Mouse (Mus musculus): Measurements from ENCODE around the gene Ddx46.
"Not testable (repeated sequence)": the region's sequence is repeated elsewhere in the genome, so short reads cannot be mapped to it uniquely, and the experiment has no call there.

Gene Ddx46

GRCm38 (mm10) chr13:55634639-55635127 is at the start of gene Ddx46:
TSS of gene Ddx46 (plus strand) at chr13:55635027.
- peak; percentile 73 for DNase-seq

- peak; percentile 43 for DNase-seq
Observed at GRCm38 (mm10) chr13:55591961-55592490, 42.8 kb upstream of the Ddx46 start.

DNA sequence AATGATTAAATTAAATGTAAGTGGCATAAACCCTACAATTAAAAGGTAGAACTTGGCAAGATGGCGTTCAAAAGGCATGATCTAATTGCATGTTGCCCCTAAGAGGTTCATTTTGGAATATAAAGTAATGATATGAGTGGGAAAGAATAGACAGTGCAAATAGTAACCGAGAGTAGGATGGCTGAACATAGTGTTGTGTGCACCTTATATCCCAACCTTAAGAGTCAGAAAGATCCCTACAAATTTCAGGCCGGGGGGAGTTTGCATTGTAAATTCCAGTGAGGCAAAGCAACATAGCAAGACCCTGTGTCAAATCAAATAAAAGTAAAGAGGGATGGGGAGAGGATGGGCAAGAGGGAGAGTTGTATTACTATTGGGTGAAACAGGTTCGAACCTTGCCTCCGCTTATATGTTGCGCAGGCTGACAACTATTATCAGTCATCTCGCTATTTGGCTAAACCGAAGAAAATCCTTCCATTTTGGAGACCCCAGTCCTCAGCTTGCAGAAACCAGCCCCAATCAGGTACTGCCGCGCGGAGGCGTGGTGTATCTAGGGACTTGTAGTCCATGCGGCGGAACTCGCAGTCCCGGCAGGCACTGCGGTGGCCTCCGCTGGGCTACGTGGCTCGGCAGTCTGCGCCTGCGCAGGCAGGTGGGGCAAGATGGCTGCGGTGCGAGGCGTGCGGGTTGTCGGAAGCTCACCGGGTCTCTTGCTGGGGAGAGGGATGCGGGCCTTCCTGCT is 42.1 kb upstream of the Ddx46 start:
- DNase-seq, result peak; percentile 96

DNA sequence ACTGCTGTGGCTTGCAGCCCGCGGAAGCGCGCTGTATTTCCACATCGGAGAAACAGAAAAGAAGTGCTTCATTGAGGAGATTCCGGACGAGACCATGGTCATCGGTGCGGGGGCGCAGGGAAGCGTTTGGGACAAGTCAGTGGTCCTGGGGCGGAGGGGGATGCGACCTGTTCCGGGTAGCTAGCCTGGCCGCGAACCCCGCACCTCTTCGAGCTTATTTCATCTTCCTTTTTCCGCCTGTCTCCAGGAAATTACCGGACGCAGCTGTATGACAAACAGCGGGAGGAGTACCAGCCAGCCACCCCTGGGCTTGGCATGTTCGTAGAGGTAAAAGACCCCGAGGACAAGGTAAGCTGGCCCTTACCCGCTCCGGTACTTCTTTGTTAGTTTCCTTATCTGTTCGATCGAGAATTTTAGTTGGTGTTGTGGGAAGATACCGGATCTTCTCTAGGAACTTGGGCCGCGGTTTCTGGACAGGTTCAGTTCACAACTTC is 41.5 kb upstream of the Ddx46 start:
- DNase-seq, result no peak

DNA sequence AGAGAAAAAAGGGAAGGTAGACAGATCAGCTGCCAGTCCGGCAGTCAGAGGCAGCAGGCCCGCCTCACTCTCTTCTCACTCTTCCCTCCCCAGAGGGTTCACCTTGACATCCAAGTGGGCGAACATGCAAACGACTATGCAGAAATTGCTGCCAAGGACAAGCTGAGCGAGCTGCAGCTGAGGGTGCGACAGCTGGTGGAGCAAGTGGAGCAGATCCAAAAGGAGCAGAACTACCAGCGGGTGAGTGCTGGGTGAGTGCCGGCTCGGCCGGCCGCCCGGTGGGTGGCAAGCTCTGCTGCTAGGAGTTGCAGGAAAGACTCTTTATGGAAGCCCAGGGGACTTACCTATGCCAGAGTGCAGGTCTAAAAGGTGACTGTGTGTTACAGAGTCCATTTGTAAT is 39.5 kb upstream of the Ddx46 start:
- no peak for DNase-seq

DNA sequence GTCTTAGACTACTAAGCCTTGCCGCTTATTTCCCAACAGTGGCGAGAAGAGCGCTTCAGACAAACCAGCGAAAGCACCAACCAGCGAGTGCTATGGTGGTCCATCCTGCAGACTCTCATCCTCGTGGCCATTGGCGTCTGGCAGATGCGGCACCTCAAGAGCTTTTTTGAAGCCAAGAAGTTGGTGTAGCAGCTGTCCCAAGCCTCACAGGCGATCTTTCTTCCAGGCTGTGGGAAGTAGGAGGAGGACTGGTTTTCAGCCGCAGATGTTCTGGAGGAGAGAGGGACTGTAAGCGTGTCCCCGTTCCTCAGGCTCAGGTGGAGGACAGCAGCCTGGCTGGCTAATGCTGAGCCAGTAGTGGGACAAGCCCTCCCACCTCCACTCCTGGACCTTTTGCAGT is 38.0 kb upstream of the Ddx46 start:
- no peak for DNase-seq

GRCm38 (mm10) chr13:55599566-55600540 is 35.0 kb upstream of the Ddx46 start, which contains the start of gene B4galt7:
TSS of gene B4galt7 (plus strand) at chr13:55599896.
- DNase-seq, result peak; percentile 81

DNA sequence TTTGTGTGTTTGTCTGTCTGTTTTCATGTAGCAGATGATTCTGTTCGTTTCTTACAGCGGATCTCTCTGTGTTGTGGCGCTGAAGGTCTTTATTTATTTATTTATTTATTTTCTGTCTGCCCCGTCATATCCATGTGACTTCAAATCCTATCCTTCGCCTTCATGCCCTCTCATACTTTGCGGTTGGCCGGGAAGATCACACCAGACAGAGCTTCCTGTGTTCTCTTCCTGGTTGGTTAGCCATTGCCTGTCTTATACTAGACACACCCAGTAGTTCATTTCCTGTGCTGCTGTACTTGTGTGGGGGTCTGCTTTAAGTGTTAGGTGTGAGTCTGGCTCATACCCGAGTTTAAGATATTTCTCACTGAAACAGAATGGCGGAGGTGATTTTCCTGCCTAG is 34.2 kb upstream of the Ddx46 start:
- no peak for DNase-seq

- peak; percentile 49 for DNase-seq
Observed at GRCm38 (mm10) chr13:55601611-55602010, 33.2 kb upstream of the Ddx46 start.

DNA sequence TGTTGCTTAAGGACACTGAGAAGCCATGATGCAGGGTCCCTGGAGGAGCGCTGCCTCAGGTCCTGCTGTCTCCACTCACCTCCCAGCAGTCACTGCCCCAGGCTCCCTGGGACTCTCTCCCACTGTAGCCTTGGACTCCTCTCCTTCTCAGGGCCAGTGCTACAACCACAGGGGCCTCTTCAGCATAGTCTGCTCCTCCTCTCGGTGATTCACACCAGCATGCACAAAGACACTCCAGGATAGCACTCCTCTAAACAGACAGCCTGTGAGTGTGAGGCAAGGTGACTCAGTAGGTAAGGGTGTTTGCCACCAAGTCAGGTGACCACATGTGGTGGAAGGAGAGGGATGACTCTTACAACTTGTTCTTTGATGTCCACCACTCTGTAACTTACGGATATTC is 30.2 kb upstream of the Ddx46 start:
- DNase-seq, result no peak

- no peak for DNase-seq
Observed at GRCm38 (mm10) chr13:55606899-55607623, 27.8 kb upstream of the Ddx46 start.

DNA sequence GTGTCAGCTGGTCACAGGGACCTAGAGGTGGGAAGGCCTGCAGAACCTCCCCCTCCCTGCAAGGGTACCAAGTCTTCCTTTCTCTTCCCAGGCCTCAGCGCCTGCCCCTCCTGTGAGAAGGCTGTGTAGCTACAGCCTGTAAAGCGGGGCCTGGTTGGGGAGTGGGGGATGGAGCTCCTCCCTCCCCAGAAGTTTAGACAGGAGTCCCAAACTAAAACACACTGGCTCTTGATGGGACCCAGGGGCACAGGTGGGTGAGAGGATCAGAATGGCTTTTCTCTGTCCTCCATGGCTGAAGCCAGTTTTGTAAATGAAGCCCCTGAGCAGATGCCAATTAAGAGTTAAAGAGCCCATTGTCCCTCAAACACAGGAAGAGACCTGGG is 27.2 kb upstream of the Ddx46 start:
- DNase-seq, result no peak

GRCm38 (mm10) chr13:55611996-55612395 is 22.8 kb upstream of the Ddx46 start:
- DNase-seq, result no peak

DNA sequence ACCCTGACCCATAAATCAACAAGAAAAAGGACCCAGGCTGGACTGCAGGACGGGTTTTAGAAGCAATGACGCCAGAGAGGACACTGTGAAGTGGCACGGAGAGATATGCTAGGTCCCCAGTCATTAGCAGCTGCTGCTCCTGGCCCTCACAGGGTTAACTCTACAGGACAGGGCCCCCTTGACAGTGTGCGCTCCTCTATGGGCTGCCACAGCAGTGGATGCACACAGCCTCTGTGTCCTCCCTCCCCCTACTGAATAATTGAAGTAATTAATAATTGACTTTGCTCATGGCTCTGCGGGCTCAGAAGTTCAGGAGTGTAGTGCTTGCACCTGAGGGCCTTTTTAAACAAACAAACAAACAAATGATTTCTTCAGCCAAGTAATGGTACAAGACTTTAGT is 21.4 kb upstream of the Ddx46 start:
- DNase-seq, result no peak

- DNase-seq, result no peak
Observed at GRCm38 (mm10) chr13:55619328-55619727, 15.5 kb upstream of the Ddx46 start.

- no peak for DNase-seq
Observed at GRCm38 (mm10) chr13:55620275-55620674, 14.6 kb upstream of the Ddx46 start.

DNA sequence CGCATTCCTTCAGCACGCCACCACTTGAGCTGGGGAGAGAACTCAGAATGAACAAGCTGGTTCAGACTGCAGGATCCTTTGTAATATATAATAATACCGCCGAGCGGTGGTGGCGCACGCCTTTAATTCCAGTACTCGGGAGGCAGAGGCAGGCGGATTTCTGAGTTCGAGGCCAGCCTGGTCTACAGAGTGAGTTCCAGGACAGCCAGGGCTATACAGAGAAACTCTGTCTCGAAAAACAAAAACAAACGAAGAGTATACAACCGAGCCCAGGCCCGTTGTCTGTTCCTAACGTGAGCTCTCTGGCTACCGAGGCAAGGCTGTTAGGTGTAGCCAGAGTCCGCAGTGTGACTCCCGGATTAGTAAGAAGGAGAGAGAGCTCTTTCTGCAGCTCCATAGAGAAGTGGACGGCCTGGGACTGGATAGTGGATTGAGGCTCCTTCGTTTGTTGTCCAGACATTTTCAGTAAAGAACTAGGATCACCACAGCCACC is 12.6 kb upstream of the Ddx46 start:
- not testable (repeated sequence) for DNase-seq

DNA sequence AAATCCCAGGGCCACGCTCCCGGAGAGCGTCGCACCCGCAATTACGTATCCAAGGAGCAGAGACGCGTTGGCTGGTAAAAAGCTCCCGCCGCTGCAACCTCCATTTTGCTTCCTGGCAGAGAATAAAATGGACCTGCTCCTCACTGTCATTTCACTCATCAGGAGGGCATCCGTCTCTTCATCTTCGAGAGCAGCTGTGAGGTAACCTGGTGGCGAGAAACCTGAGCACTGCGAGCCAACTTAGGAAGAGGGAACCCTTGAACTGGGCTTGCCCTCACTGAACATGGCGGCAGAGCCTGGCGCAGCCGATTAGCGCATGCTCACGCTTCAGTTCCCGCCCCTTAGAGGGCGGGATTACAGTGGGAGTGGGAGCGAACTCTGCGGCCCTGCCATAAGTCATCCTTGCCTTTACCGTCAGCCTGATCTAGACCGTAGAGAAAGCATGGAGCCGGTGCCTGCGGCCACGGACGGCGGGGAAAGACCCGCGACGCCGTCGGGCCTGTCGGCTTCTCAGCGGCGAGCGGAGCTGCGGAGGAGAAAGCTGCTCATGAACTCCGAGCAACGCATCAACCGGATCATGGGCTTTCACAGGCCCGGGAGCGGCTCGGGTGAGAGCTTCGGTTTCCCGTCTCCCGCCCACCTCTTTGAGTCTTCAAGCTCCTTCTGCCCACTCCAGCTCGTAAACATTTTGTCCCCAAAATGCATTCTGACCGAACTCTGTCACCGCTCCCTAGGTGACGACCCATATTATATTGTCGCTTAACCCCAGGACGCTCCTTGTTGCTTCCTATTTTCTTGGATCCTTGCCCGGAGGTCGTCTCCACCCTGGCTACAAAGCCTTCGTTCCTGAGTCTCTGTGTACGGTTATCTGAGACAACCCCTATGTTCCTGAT is 11.9 kb upstream of the Ddx46 start, which contains the start of gene Caml:
Caml (plus strand) TSS at position 357 of the 893 bp plus-strand sequence.
- peak; percentile 89 for DNase-seq

DNA sequence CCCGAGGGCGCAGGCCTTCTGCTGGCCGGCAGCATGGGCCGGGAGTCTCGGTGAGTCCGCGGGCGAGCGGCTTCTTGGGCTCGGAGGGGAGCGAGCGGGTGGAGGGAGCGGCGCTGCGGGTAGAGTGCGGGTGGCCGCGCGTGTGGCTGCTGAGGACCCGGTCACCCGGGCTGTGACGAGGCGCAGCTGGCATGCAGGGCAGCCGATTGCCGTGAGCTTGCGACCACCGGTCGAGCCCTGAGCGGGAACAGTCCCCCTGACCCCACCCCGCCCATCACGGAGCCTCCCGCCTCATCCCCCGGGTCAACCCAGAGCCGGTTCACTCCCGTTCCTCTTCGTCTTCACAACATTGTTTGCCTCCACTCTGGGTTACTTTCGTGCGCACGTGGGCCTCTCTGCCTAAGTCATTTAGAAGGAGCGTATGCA is 332 bp downstream of the Ddx46 start:
- DNase-seq, result no peak

DNA sequence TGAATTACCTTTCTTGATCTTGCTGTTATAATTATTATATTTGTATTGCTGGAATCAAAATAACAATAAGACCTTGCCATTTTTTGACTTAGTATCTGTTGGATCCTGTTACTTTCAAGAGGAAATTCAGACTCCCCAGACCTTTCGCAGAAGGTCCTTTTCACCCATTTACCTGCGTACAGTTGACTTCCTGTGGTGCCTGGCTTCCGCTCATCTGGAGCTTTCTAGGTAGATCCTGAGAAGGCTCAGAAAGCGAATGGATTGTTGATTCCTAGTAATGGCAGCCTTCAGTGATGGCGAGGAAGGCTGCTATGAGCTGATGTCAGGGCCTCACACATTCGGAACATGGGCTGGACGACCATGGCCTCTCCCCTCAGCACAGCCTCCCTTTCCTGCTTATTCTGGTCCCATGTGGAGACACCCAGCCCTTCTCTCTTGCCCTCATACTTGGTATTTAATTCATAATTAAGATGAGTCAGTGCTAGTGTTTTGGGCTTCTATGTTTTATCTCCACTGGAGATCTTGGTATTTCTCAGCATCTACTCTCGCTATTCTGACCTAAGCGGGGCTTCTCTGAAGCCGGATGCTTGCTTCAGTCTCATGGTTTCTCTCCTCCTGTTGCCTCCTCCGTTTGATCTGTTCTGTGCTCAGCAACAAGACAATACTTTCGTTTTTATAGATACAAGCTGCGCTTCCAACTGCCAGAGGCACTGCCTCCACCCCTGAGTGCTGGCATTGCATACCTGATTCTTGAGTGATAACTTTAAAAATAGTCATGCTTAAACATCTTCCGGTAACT is 1.6 kb downstream of the Ddx46 start:
- DNase-seq, result no peak

All from kidney, adult 11 months (tissue).